Mouse (Mus musculus) C2C12 (cell line): ENCODE results near the gene Erbb4.

ENCODE experiments used
- CEBPB ChIP-seq: IDR thresholded peaks from one replicate; pipeline ENCODE4 v1.6.1; 2011; ENCODE audit warnings: low read depth, mild to moderate bottlenecking, control low read depth, moderate library complexity
- CTCF ChIP-seq: IDR thresholded peaks from one replicate; pipeline ENCODE4 v1.5.1; 2011; ENCODE audit not compliant: control insufficient read depth, insufficient read depth, insufficient read length
- MAX ChIP-seq: IDR thresholded peaks from one replicate; pipeline ENCODE4 v1.6.1; 2011; ENCODE audit warnings: mild to moderate bottlenecking, control low read depth
- MYOD1 ChIP-seq: IDR thresholded peaks from one replicate; pipeline ENCODE4 v1.6.1; 2011; ENCODE audit warnings: low read depth; ENCODE audit not compliant: control insufficient read depth, insufficient read length
- MYOG ChIP-seq: IDR thresholded peaks from one replicate; pipeline ENCODE4 v1.6.1; 2011; ENCODE audit not compliant: control insufficient read depth, insufficient read length; ENCODE audit errors: extremely low read depth
- USF1 ChIP-seq: IDR thresholded peaks from one replicate; pipeline ENCODE4 v1.6.1; 2011; ENCODE audit warnings: low read depth, mild to moderate bottlenecking, control low read depth, moderate library complexity

- no peak for TF ChIP-seq CTCF
- TF ChIP-seq CEBPB, result no peak
- no peak for TF ChIP-seq MAX
- TF ChIP-seq USF1, result no peak
- no peak for TF ChIP-seq MYOD1
- no peak for TF ChIP-seq MYOG
Measured at GRCm38 (mm10) chr1:68150572-68150971, 957.3 kb downstream of the Erbb4 start.
